Mouse (Mus musculus) ES-Bruce4 (cell line): ENCODE results near the gene Stx6. TPM values are rescaled to one million over a fixed set of nuclear protein-coding genes. Genes with fewer than 3 reads are reported as not detected.

Experiments
- H3K27ac ChIP-seq: 2 replicates; pipeline ENCODE4 v1.5.1; 2012; ENCODE audit warnings: low read length, inconsistent platforms; ENCODE audit not compliant: insufficient read depth
- H3K27me3 ChIP-seq: 2 replicates; pipeline ENCODE4 v1.6.1; 2012; ENCODE audit warnings: mild to moderate bottlenecking, low read length, inconsistent platforms; ENCODE audit not compliant: control insufficient read depth, poor library complexity, insufficient read depth, severe bottlenecking
- H3K36me3 ChIP-seq: 2 replicates; pipeline ENCODE4 v1.6.1; 2012; ENCODE audit warnings: inconsistent platforms, mild to moderate bottlenecking, low read length, moderate library complexity; ENCODE audit not compliant: control insufficient read depth, poor library complexity, insufficient read depth, severe bottlenecking
- H3K4me1 ChIP-seq: one replicate; pipeline ENCODE4 v1.8.1; 2011; ENCODE audit warnings: low read length; ENCODE audit not compliant: control insufficient read depth, insufficient read depth
- H3K4me3 ChIP-seq: 2 replicates; pipeline ENCODE4 v1.5.1; 2011; ENCODE audit warnings: low read depth, mild to moderate bottlenecking, low read length
- H3K9ac ChIP-seq: 2 replicates; pipeline ENCODE4 v1.6.1; 2012; ENCODE audit warnings: low read depth, mild to moderate bottlenecking, inconsistent platforms; ENCODE audit not compliant: poor library complexity, severe bottlenecking
- H3K9me3 ChIP-seq: replicated peaks from 2 replicates; pipeline ENCODE4 v1.6.1; 2012; ENCODE audit warnings: mild to moderate bottlenecking, low read length, inconsistent platforms; ENCODE audit not compliant: control insufficient read depth, poor library complexity, insufficient read depth, severe bottlenecking
- CTCF ChIP-seq: IDR thresholded peaks from one replicate; pipeline ENCODE4 v1.8.1; 2011; ENCODE audit warnings: low read depth, low read length
- EP300 ChIP-seq: IDR thresholded peaks from 2 replicates; pipeline ENCODE4 v1.6.1; 2011; ENCODE audit warnings: low read depth, low read length; ENCODE audit not compliant: insufficient read depth
- POLR2A ChIP-seq: IDR thresholded peaks from one replicate; pipeline ENCODE4 v1.8.1; 2011; ENCODE audit warnings: low read length; ENCODE audit not compliant: insufficient read depth
- polyA plus RNA-seq: library from polyadenylated mRNA; stranded (reverse); fragments of >200 nt; gene quantifications from 2 replicates; pipeline ENCODE4 v1.2.4, GENCODE M21; 2011; ENCODE audit warnings: low read depth; ENCODE audit not compliant: missing spikeins, insufficient read depth, insufficient read length

The Stx6 gene
- polyA plus RNA-seq, 1 experiment, result 32.8 TPM

- Histone ChIP-seq H3K4me1 (peaks cover 2% of the 10 kb centered on the region), H3K36me3 (no peaks in the 10 kb centered on the region), H3K27me3 (no peaks in the 10 kb centered on the region), H3K9me3 (no peaks in the 10 kb centered on the region), H3K9ac (no peak overlapping the region), H3K4me3 (no peak overlapping the region), H3K27ac (no peak overlapping the region)
- TF ChIP-seq CTCF (no peak), POLR2A (no peak)
Observed at GRCm38 (mm10) chr1:155253126-155253525, 94.6 kb downstream of the Stx6 start.

- H3K9ac ChIP-seq, result no peak overlapping the region
- H3K4me3 ChIP-seq, result no peak overlapping the region
- no peak overlapping the region for H3K27ac ChIP-seq
- no peaks in the 10 kb centered on the region for H3K36me3 ChIP-seq
- H3K9me3 ChIP-seq, result no peaks in the 10 kb centered on the region
- peaks cover 2% of the 10 kb centered on the region for H3K4me1 ChIP-seq
- no peaks in the 10 kb centered on the region for H3K27me3 ChIP-seq
- TF ChIP-seq POLR2A (no peak), CTCF (no peak), EP300 (no peak)
Observed at GRCm38 (mm10) chr1:155254309-155254708, 95.8 kb downstream of the Stx6 start.

Other genes starting within 250 kb of the Stx6 start
- 5.9 and 7.7 TPM in 2 replicates for gene Ier5, start 59.1 kb upstream of the Stx6 start, polyA plus RNA-seq
- 0.65 and 1.1 TPM in 2 replicates for gene Mr1, start 11.9 kb upstream of the Stx6 start, polyA plus RNA-seq
- 8.0 and 8.4 TPM in 2 replicates for gene BC034090, start 85.7 kb downstream of the Stx6 start, polyA plus RNA-seq